Mouse (Mus musculus) right cerebral cortex, postnatal 25 days (tissue): ENCODE measurements at regions not wholly inside any gene's neighbourhood (a gene's known extent, or its start where the extent isn't known, plus 50 kb on each side); places are given as distances from the start of the nearest gene placed in this dataset.

Experiments
- DNase-seq: peaks from one replicate; pipeline ENCODE4 v3.0.0; 2022

- no peak for DNase-seq
Measured at GRCm38 (mm10) chr2:105544099-105544498, 124.6 kb upstream of the Pax6 start.

DNA sequence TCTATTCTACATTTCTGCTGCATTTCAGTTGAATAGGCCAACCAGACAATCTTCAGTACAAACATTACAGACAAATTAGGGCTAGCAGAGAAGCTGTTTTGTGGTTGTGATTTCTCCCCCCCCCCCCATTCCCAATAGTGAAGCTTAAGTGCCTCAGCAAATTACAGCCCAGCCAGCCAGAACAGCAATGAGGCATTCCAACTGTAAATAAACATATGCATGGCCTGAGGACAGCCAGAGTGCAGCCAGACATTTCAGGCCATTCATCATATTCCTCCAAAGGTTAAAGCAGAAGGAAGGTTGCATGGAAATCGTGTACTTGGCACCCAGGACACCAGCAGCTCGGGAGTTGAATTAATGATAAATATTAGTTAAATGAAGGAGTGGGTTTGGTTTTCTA lies 116.6 kb upstream of the Pax6 start:
- no peak for DNase-seq

DNA sequence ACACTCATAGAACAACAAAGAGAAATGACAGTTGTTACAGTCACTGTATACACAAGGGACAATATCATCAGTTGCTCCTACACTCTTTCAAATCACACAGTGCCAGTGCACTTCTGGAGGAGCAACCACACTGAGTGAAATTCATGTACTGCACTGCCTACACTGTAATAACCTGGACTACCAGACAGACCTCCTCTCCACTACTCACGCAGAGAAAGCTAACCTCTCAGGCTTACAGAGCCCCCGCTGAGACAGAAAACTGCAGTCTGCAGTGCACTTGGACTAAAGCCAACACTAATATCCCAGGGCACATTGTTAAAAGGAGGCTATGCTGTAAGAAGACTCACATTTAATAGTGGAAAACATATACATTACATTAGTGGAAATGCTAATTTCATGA lies 81.9 kb upstream of the Pax6 start:
- DNase-seq, result no peak

DNA sequence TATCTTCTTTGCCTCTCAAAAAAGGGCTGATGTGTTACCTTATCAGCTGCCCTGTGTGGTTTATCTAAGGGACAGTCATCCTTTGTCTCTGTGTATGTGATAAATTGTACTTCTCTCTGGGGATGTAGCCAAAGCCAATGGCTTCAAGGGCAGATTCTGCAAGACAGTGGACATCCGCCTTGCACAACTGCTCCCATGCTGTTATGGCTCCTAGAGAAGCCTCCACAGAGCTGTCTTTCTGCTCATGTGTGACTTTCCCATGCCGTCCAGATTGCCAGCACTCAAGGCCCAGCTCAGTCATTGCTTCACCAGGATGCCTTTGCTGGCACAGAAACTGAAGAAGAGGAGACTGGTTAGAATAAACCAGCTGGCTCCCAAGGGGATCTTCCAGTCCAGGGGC lies 74.6 kb upstream of the Pax6 start:
- no peak for DNase-seq

DNA sequence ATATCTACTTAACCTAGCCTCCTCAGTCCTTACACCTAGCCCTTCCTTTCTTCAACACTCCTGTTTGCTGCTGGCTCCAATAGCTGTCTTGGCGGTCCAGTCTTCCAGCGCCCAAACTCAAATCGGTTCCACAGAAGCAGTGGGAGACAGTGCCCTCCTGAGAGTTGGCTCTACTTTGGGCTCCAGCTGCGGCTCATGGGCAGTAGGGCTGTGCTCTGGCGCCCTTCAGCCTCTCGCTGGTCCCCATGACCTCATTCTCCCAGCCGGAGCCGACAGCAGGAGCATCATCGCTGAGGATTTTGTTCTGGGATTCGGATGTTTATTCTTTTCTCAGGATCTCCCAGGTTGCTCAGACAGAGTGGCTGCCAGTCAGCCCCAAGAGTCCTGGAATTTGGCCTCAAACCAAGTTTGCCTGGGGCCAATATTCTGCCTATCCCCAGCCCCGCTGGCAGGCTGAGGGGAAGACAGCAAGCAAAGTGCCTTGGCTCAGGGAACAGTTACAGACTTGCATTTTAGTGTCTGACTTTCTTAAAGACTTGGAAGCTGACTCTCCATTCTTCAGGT lies 64.1 kb upstream of the Pax6 start:
- no peak for DNase-seq

DNA sequence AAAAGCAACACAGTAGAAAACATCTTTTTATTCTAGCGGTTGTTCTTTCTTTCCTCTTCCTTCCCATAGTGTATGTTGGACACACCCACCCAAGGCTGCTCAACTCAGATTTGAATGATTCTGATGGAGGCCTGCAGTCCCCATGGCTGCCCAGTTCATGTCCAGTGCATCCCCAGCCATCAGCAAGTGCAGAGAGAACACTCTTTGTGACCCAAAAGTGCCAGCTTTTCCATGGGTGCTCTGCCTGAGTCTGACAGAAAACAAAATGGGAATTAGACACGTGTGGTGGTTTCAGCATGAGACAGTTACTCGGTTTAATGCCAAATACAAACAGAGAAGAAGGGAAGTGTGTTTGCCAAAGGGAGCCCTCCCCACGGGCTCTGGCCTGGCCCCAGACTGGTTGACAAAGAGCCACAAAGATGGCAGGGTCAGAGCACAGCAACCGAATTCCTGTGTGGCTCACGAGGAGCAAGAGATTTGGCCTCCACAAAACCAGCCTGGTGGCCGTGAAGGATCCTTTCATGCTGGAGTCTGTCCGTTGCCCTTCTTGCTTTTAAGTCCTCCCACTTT lies 60.6 kb upstream of the Pax6 start:
- DNase-seq, result no peak

GRCm38 (mm10) chr2:105608756-105609155 lies 59.9 kb upstream of the Pax6 start:
- no peak for DNase-seq

DNA sequence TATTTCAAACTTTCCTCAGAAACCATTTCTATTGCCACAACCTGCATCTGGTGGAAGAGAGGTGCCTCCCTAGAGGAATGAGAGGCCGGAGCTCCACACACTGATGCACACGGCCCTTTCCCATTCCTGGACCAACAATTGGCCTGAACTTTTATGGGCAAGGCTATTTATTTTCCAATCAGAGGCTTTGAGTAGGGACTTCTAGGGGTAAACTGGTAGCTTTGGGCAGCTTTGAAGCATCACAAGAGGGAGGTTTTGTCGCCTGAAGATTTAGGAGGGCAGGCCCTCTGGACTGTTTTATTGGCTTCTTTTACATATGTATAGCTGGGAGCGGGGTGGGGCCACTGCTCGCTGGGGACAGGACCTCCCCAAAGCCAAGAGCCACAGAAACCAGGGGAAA lies 57.7 kb upstream of the Pax6 start:
- DNase-seq, result no peak

GRCm38 (mm10) chr2:105611651-105612050 lies 57.0 kb upstream of the Pax6 start:
- no peak for DNase-seq

GRCm38 (mm10) chr2:105612051-105612664 lies 56.5 kb upstream of the Pax6 start:
- DNase-seq, result no peak

- DNase-seq, result no peak
Measured at GRCm38 (mm10) chr2:105612706-105613105, 56.0 kb upstream of the Pax6 start.

DNA sequence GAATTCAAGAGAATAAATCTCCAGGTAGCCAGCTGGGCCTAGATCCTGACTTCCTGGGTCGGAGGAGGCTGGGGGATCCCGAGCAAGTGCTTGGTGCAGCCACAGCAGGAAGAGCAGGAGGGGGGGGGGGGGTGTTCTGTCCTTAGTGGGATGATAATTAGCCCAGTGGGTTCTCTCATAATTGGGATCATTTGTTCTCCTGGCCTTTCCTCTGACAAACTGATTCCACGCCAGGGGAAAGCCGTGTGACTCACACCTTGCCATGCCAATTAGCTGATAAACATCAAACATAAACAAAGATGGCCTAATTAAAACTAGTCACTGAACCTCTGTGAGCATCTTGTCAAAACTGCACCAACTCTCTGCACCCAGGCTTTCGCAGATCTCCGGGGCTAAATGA lies 55.5 kb upstream of the Pax6 start:
- no peak for DNase-seq

DNA sequence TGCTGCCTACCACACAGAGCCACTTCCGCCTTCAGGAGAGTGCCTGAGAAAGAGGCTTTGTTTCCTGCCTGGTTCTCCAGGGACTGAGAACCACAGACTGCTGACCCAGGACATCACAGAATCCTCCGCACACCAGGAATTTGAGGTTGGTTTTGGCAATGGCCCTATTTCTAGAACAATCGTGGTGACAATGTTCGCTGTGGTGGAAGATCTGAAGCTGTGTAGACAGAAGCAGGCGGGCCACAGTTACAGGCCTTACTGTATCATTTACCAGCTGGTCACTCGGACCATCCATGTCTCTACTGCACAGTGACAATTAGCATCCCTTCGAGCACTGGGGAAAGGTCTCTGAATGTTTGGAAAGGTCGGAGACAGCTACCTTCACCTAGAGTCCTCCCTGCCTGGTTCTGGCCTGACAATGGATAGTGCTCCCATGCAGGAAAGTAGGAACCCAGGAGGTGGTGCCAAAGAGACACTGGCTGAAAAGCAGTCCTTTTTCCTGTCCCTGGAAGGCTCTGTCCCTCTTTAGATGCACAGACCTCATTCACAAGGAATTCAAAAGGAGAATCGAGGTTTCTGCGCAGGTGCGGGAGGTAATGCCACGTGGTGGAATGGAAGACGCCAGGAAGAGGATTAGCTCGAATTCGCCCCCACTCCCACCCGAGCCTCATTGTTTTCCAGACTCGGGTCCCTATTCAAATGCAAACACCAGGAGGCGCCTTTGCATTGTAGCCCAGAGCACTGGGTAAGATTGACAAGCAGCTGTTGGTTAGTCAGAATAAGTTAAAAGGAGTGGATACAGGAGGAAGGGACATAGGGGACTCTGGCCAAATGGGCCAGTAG lies 52.6 kb upstream of the Pax6 start:
- DNase-seq, result peak; percentile 25
